18 mouse cellular contexts compared by ENCODE assay signal in genomic region chr5:148750002-148750734, GRCm38 (mm10).
DNase-seq lines count a peak whose midpoint lies in the region; ATAC-seq lines count a peak whose summit lies in the region.
"Had no signal": no experiment of that assay in that cellular context is flagged by ENCODE, and none has a peak within 500 bp of the region (broad histone marks: within the 10 kb centered on the region; RNA-seq: fewer than 3 reads in every experiment).

No protein-coding gene starts in this region.

- H3K27me3 ChIP-seq in intestine, embryonic 15.5 days (replicated peaks): no peaks in the 10 kb centered on the region
- H3K27me3 ChIP-seq in midbrain, embryonic 10.5 days (ENCODE audit: low read depth, poor library complexity, severe bottlenecking): no peaks in the 10 kb centered on the region
- H3K27me3 ChIP-seq: embryonic facial prominence, embryonic 12.5 days; hindbrain, embryonic 13.5 days; liver, embryonic 13.5 days had no signal

- no peak overlapping the region for H3K4me2 ChIP-seq in intestine, embryonic 15.5 days (replicated peaks)
- H3K4me2 ChIP-seq: embryonic facial prominence, embryonic 12.5 days; hindbrain, embryonic 13.5 days; liver, embryonic 13.5 days had no signal

- H3K9me3 ChIP-seq in intestine, embryonic 15.5 days: no peaks in the 10 kb centered on the region
- no peaks in the 10 kb centered on the region for H3K9me3 ChIP-seq in midbrain, embryonic 10.5 days (replicated peaks)
- H3K9me3 ChIP-seq: embryonic facial prominence, embryonic 12.5 days; hindbrain, embryonic 13.5 days had no signal

- peak; percentile 89 for DNase-seq in heart, adult 11 months
- no peak for DNase-seq in heart, adult 8-10 months (ENCODE audit: low spot score)
- DNase-seq in 3T3-L1 (ENCODE audit: low read depth, low spot score) (peak; percentile 35), ZHBTc4 (ENCODE audit: low read depth, low spot score) (peak; percentile 73)
- DNase-seq in left cerebral cortex, adult 9 months (ENCODE audit: low spot score in 2 of 2): peak; percentile 57 to 76
- DNase-seq in midbrain, embryonic 10.5 days (ENCODE audit: low spot score): no peak
- no peak for DNase-seq in adrenal gland, postnatal 14 days
- DNase-seq: cerebellum, postnatal 36 days; heart, adult 18-20 months; kidney, adult 18-20 months; liver, embryonic 13.5 days; spleen, adult 18-20 months; thymus, postnatal 4 days had no signal

- H3K4me1 ChIP-seq in intestine, embryonic 15.5 days (replicated peaks): peaks cover 4% of the 10 kb centered on the region; the same call in 1 of the 2 replicates
- H3K4me1 ChIP-seq in midbrain, embryonic 10.5 days: no peaks in the 10 kb centered on the region
- H3K4me1 ChIP-seq: embryonic facial prominence, embryonic 12.5 days; forebrain, embryonic 10.5 days had no signal

- no peak for ATAC-seq in intestine, embryonic 15.5 days
- ATAC-seq: lung, postnatal 0 days had no signal

- 88% methylated on average over 16 of the region's 16 CpGs for WGBS in intestine, embryonic 15.5 days
- 92% methylated on average over 16 of the region's 16 CpGs for WGBS in midbrain, embryonic 10.5 days

- H3K9ac ChIP-seq in intestine, embryonic 15.5 days: no peak overlapping the region
- H3K9ac ChIP-seq: embryonic facial prominence, embryonic 12.5 days; hindbrain, embryonic 13.5 days; liver, embryonic 13.5 days had no signal

- H3K36me3 ChIP-seq in intestine, embryonic 15.5 days: no peaks in the 10 kb centered on the region
- no peaks in the 10 kb centered on the region for H3K36me3 ChIP-seq in midbrain, embryonic 10.5 days
- H3K36me3 ChIP-seq: embryonic facial prominence, embryonic 12.5 days; forebrain, embryonic 10.5 days; hindbrain, embryonic 13.5 days; liver, embryonic 13.5 days had no signal

- H3K4me3 ChIP-seq in intestine, embryonic 15.5 days (replicated peaks): no peak overlapping the region
- H3K4me3 ChIP-seq in midbrain, embryonic 10.5 days: no peak overlapping the region
- H3K4me3 ChIP-seq: embryonic facial prominence, embryonic 12.5 days; forebrain, embryonic 10.5 days; hindbrain, embryonic 13.5 days; liver, embryonic 13.5 days had no signal

- no peak overlapping the region for H3K27ac ChIP-seq in intestine, embryonic 15.5 days
- no peak overlapping the region for H3K27ac ChIP-seq in midbrain, embryonic 10.5 days (replicated peaks)
- H3K27ac ChIP-seq: embryonic facial prominence, embryonic 12.5 days; forebrain, embryonic 10.5 days; hindbrain, embryonic 13.5 days; liver, embryonic 13.5 days had no signal

Comparison
In these comparisons a context has a peak if more than half of its experiments do, and no peak if none do; other contexts are left out.
1. DNase-seq: peak in heart, adult 11 months (single experiment), 3T3-L1 (single experiment), ZHBTc4 (single experiment) and left cerebral cortex, adult 9 months (2 of 2); none in heart, adult 8-10 months (single experiment), midbrain, embryonic 10.5 days (single experiment) and adrenal gland, postnatal 14 days (single experiment).